Mouse (Mus musculus) liver, adult 2 months (tissue): Measurements from ENCODE around the gene Grin2c. TPM values are rescaled to one million over a fixed set of nuclear protein-coding genes. Genes with fewer than 3 reads are reported as not detected.

Experiments
- DNase-seq: peaks from one replicate; pipeline ENCODE4 v3.0.0-alpha.2; 2011; ENCODE audit warnings: low read depth, low spot score; ENCODE audit errors: extremely low read depth
- H3K27ac ChIP-seq: fragments of 200-500 bp; replicated peaks from 2 replicates; pipeline ENCODE4 v1.5.1; 2012; ENCODE audit warnings: low read depth, mild to moderate bottlenecking, control low read depth, inconsistent platforms, low read length; ENCODE audit not compliant: insufficient read depth
- H3K27me3 ChIP-seq: fragments of 200-500 bp; 2 replicates; pipeline ENCODE4 v1.6.1; 2012; ENCODE audit warnings: mild to moderate bottlenecking, moderate library complexity, low read length, inconsistent platforms; ENCODE audit not compliant: control insufficient read depth, insufficient read depth
- H3K36me3 ChIP-seq: fragments of 200-500 bp; 2 replicates; pipeline ENCODE4 v1.6.1; 2012; ENCODE audit warnings: low read length, inconsistent platforms; ENCODE audit not compliant: control insufficient read depth, insufficient read depth
- H3K4me1 ChIP-seq: fragments of 200-500 bp; 2 replicates; pipeline ENCODE4 v1.6.1; 2011; ENCODE audit warnings: low read length; ENCODE audit not compliant: control insufficient read depth, insufficient read depth
- H3K4me3 ChIP-seq: fragments of 200-500 bp; 2 replicates; pipeline ENCODE4 v1.5.1; 2011; ENCODE audit warnings: low read depth, mild to moderate bottlenecking, control low read depth, low read length, moderate library complexity; ENCODE audit not compliant: insufficient read depth
- H3K79me2 ChIP-seq: fragments of 200-500 bp; 2 replicates; pipeline ENCODE4 v1.6.1; 2012; ENCODE audit warnings: inconsistent platforms, mild to moderate bottlenecking, low read length, moderate library complexity; ENCODE audit not compliant: control insufficient read depth, insufficient read depth
- H3K9ac ChIP-seq: fragments of 200-500 bp; 2 replicates; pipeline ENCODE4 v1.6.1; 2012; ENCODE audit warnings: low read depth, mild to moderate bottlenecking, control low read depth, inconsistent platforms, low read length
- CTCF ChIP-seq: fragments of 200-500 bp; IDR thresholded peaks from 2 replicates; pipeline ENCODE4 v1.5.1; 2011; ENCODE audit warnings: low read depth, low read length, control low read depth
- POLR2A ChIP-seq: fragments of 200-500 bp; IDR thresholded peaks from 2 replicates; pipeline ENCODE4 v1.6.1; 2011; ENCODE audit warnings: low read length, control low read depth; ENCODE audit not compliant: insufficient read depth; ENCODE audit errors: extremely low read depth
- WGBS: fragments of 180-500 bp; shearing (Covaris S2); methylation state at CpG from one replicate; pipeline ENCODE4 v1.1.7; 2018; 5-methylcytosine and 5-hydroxymethylcytosine counted together
- polyA plus RNA-seq: library from polyadenylated mRNA; depleted of rRNA; stranded (reverse); fragments of >200 nt; gene quantifications from 2 replicates; pipeline ENCODE4 v1.2.3, GENCODE M21; 2012; rRNA removed
- total RNA-seq: library from RNA; depleted of rRNA; stranded (reverse); fragments of >200 nt; gene quantifications from 2 replicates; pipeline ENCODE4 v1.2.3, GENCODE M21; 2014; rRNA removed

The Grin2c gene
- total and polyA plus RNA-seq, 2 experiments: 0.07 TPM; not detected in 1

DNA sequence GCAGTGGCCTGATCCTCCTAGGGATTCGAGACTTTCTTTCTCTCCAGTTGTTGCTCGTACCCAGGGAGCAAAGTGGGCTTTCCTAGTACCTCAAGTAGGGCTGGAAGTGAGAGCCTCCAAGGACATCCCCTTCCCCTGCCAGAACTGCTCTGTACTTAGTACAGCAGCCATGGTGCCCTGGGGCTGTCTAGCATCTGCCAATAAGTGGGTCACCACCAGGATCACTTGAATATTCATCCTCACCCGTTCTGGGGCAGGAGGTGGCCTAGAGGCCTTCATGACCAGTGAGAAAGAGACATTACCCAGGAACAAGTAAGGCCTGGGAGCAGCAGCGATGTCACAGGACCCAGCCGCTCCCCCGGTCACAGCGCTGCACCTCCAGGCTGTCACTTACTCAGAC, 57.1 kb downstream of the Grin2c start:
- Histone ChIP-seq H3K27ac (no peak overlapping the region), H3K79me2 (no peaks in the 10 kb centered on the region), H3K4me3 (no peak overlapping the region), H3K4me1 (no peaks in the 10 kb centered on the region), H3K9ac (no peak overlapping the region), H3K36me3 (no peaks in the 10 kb centered on the region; the same call in 1 of the 2 replicates), H3K27me3 (no peaks in the 10 kb centered on the region)
- no peak for DNase-seq
- no peak for TF ChIP-seq POLR2A
- TF ChIP-seq CTCF: no peak
- 89% methylated on average over 7 of the region's 7 CpGs for WGBS

- Histone ChIP-seq H3K9ac (no peak overlapping the region), H3K79me2 (no peaks in the 10 kb centered on the region), H3K27me3 (no peaks in the 10 kb centered on the region), H3K4me1 (no peaks in the 10 kb centered on the region), H3K4me3 (no peak overlapping the region), H3K36me3 (peaks cover 2% of the 10 kb centered on the region; the same call in 1 of the 2 replicates), H3K27ac (no peak overlapping the region)
- DNase-seq: no peak
- TF ChIP-seq POLR2A (no peak), CTCF (no peak)
- 89% methylated on average over 25 of the region's 25 CpGs for WGBS
Observed at GRCm38 (mm10) chr11:115208776-115209732, 58.0 kb downstream of the Grin2c start.

DNA sequence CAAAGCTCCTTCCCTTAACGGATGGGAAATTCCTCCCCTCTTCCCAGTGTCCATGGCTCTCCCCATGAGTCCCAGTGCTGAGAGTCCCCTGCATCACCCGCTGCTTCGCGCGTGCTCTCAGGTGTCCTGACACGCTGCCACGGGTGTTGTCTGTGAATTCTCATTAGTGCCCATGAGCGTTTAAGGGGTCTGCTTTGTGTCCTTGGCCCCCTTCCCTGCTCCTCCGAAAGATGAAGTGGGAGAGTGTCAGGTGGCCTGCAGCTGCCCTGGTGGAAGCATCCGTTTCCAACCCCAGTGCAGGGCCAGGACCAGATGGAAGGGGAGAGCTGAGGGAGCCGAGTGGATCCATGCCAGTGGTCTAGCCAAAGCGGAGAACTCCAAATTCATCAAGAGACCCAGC, 58.9 kb downstream of the Grin2c start:
- WGBS: 90% methylated on average over 12 of the region's 12 CpGs
- H3K4me3 ChIP-seq: no peak overlapping the region

DNA sequence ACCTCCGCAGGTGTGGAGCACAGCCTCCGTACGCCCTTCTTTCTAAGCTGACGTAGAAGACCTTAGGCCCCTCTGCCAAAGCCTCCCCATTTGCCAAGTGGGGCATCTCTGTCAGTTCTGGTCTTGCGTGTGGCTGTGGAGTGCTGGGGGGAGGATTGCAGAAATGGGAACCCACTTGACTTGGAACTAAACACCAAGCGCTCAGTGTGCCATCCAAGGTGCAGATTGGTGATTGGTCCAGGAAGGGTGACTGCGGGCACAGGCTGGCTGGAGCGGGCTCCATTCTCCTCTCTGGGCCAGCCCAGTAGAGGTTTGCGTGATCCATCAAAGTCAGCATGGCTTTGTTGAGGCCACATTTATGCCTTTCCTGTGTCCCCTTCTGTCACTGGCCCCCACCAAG, 64.3 kb downstream of the Grin2c start:
- H3K9ac ChIP-seq: no peak overlapping the region
- H3K4me1 ChIP-seq: no peaks in the 10 kb centered on the region
- WGBS: 96% methylated on average over 9 of the region's 9 CpGs
- H3K36me3 ChIP-seq: peaks cover 2% of the 10 kb centered on the region; the same call in 1 of the 2 replicates
- no peak overlapping the region for H3K27ac ChIP-seq
- TF ChIP-seq CTCF: no peak
- no peak for TF ChIP-seq POLR2A
- H3K79me2 ChIP-seq: no peaks in the 10 kb centered on the region
- H3K4me3 ChIP-seq: no peak overlapping the region
- DNase-seq: no peak
- no peaks in the 10 kb centered on the region for H3K27me3 ChIP-seq

More for the DNA sequence above, 58.9 kb downstream of the Grin2c start:
- H3K27me3 ChIP-seq: no peaks in the 10 kb centered on the region
- no peak for DNase-seq
- H3K9ac ChIP-seq: no peak overlapping the region
- H3K27ac ChIP-seq: no peak overlapping the region
- no peaks in the 10 kb centered on the region for H3K4me1 ChIP-seq
- no peak for TF ChIP-seq CTCF
- TF ChIP-seq POLR2A: no peak
- no peaks in the 10 kb centered on the region for H3K79me2 ChIP-seq
- H3K36me3 ChIP-seq: peaks cover 2% of the 10 kb centered on the region; the same call in 1 of the 2 replicates

DNA sequence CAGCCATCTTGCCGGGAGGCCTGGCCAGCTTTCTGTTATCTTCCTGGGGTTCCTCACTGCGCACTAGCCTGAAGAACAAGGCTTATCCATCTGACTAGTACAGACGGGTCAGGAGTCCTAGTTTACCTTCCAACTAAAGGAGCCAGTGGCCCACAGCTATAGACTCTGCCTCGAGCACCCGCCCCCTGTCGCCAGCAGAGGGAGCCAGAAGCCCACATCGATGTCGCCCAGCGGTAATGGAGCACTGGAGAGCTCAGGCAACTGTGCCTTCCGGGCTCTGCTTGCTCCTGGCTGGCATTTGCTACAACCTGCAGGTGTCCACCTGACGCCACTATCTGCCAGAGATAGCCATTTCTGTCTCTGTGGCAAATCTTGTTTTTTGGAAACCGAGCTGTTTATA, 64.7 kb downstream of the Grin2c start:
- no peak overlapping the region for H3K4me3 ChIP-seq
- H3K36me3 ChIP-seq: peaks cover 5% of the 10 kb centered on the region; the same call in 1 of the 2 replicates
- H3K9ac ChIP-seq: no peak overlapping the region
- DNase-seq: no peak
- H3K27ac ChIP-seq: no peak overlapping the region
- TF ChIP-seq POLR2A (no peak), CTCF (peak; percentile 98)
- no peaks in the 10 kb centered on the region for H3K79me2 ChIP-seq
- H3K27me3 ChIP-seq: no peaks in the 10 kb centered on the region
- 20% methylated on average over 12 of the region's 12 CpGs for WGBS
- no peaks in the 10 kb centered on the region for H3K4me1 ChIP-seq

GRCm38 (mm10) chr11:115200520-115200919, 66.5 kb downstream of the Grin2c start:
- Histone ChIP-seq H3K79me2 (no peaks in the 10 kb centered on the region), H3K4me1 (no peaks in the 10 kb centered on the region), H3K36me3 (peaks cover 5% of the 10 kb centered on the region; the same call in 1 of the 2 replicates), H3K9ac (no peak overlapping the region), H3K27ac (no peak overlapping the region), H3K4me3 (no peak overlapping the region), H3K27me3 (no peaks in the 10 kb centered on the region)
- no peak for TF ChIP-seq CTCF
- TF ChIP-seq POLR2A: no peak
- no peak for DNase-seq
- 92% methylated on average over 4 of the region's 4 CpGs for WGBS

Other genes starting within 250 kb of the Grin2c start
- not detected in 2 replicates for gene Cd300ld4, start 240.2 kb downstream of the Grin2c start, total RNA-seq
- not detected in 2 replicates for gene Cd300ld4, start 240.2 kb downstream of the Grin2c start, polyA plus RNA-seq
- 0.18 TPM in 1 of 2 replicates, not detected in the other for gene Cd300ld5, start 229.5 kb downstream of the Grin2c start, total RNA-seq
- gene Cd300ld5, start 229.5 kb downstream of the Grin2c start, polyA plus RNA-seq: 0.14 TPM in 1 of 2 replicates, not detected in the other
- gene Cd300ld3, start 218.8 kb downstream of the Grin2c start, total RNA-seq: 3.7 and 4.1 TPM in 2 replicates
- 3.3 and 5.4 TPM in 2 replicates for gene Cd300ld3, start 218.8 kb downstream of the Grin2c start, polyA plus RNA-seq
- gene Cd300e, start 205.1 kb downstream of the Grin2c start, total RNA-seq: 1.4 and 1.5 TPM in 2 replicates
- gene Cd300e, start 205.1 kb downstream of the Grin2c start, polyA plus RNA-seq: 0.52 and 1.3 TPM in 2 replicates
- gene Rab37, start 175.8 kb downstream of the Grin2c start, total RNA-seq: 0.09 and 0.20 TPM in 2 replicates
- 0.16 and 0.20 TPM in 2 replicates for gene Rab37, start 175.8 kb downstream of the Grin2c start, polyA plus RNA-seq
- 1.2 and 1.5 TPM in 2 replicates for gene Cd300lf, start 133.3 kb downstream of the Grin2c start, total RNA-seq
- 0.54 and 1.1 TPM in 2 replicates for gene Cd300lf, start 133.3 kb downstream of the Grin2c start, polyA plus RNA-seq
- gene Slc9a3r1, start 103.9 kb downstream of the Grin2c start, total RNA-seq: 113 and 117 TPM in 2 replicates
- 130 and 177 TPM in 2 replicates for gene Slc9a3r1, start 103.9 kb downstream of the Grin2c start, polyA plus RNA-seq
- 5.3 and 8.1 TPM in 2 replicates for gene Tmem104, start 79.8 kb downstream of the Grin2c start, total RNA-seq
- 8.7 and 9.1 TPM in 2 replicates for gene Tmem104, start 79.8 kb downstream of the Grin2c start, polyA plus RNA-seq
- gene Nat9, start 79.4 kb downstream of the Grin2c start, total RNA-seq: 42.7 and 43.7 TPM in 2 replicates
- gene Nat9, start 79.4 kb downstream of the Grin2c start, polyA plus RNA-seq: 28.7 and 35.2 TPM in 2 replicates
- 13.7 and 15.8 TPM in 2 replicates for gene Fdxr, start 9.8 kb upstream of the Grin2c start, total RNA-seq
- gene Fdxr, start 9.8 kb upstream of the Grin2c start, polyA plus RNA-seq: 28.3 and 28.4 TPM in 2 replicates
- 56.1 and 78.8 TPM in 2 replicates for gene Fads6, start 30.4 kb upstream of the Grin2c start, total RNA-seq
- gene Fads6, start 30.4 kb upstream of the Grin2c start, polyA plus RNA-seq: 55.3 and 66.0 TPM in 2 replicates
- not detected in 2 replicates for gene Otop2, start 39.9 kb upstream of the Grin2c start, total RNA-seq
- gene Otop2, start 39.9 kb upstream of the Grin2c start, polyA plus RNA-seq: not detected in 2 replicates
- 0.20 and 0.28 TPM in 2 replicates for gene Ush1g, start 54.8 kb upstream of the Grin2c start, total RNA-seq
- gene Ush1g, start 54.8 kb upstream of the Grin2c start, polyA plus RNA-seq: 0.26 and 0.50 TPM in 2 replicates
- gene Otop3, start 67.5 kb upstream of the Grin2c start, total RNA-seq: not detected in 2 replicates
- not detected in 2 replicates for gene Otop3, start 67.5 kb upstream of the Grin2c start, polyA plus RNA-seq
- gene Hid1, start 100.5 kb upstream of the Grin2c start, total RNA-seq: 0.55 and 1.3 TPM in 2 replicates
- gene Hid1, start 100.5 kb upstream of the Grin2c start, polyA plus RNA-seq: 1.1 and 3.1 TPM in 2 replicates
- 1.3 and 1.4 TPM in 2 replicates for gene Cdr2l, start 114.7 kb upstream of the Grin2c start, total RNA-seq
- 2.4 and 2.7 TPM in 2 replicates for gene Cdr2l, start 114.7 kb upstream of the Grin2c start, polyA plus RNA-seq
- gene Mrpl58, start 136.5 kb upstream of the Grin2c start, total RNA-seq: 54.7 and 67.2 TPM in 2 replicates
- gene Mrpl58, start 136.5 kb upstream of the Grin2c start, polyA plus RNA-seq: 67.5 and 70.0 TPM in 2 replicates
- gene Atp5h, start 152.7 kb upstream of the Grin2c start, total RNA-seq: 480 and 648 TPM in 2 replicates
- gene Atp5h, start 152.7 kb upstream of the Grin2c start, polyA plus RNA-seq: 103 and 134 TPM in 2 replicates
- 10.0 and 14.2 TPM in 2 replicates for gene Kctd2, start 152.9 kb upstream of the Grin2c start, total RNA-seq
- gene Kctd2, start 152.9 kb upstream of the Grin2c start, polyA plus RNA-seq: 18.2 and 21.1 TPM in 2 replicates
- gene Trim80, start 173.3 kb upstream of the Grin2c start, total RNA-seq: 0.74 and 0.94 TPM in 2 replicates
- gene Trim80, start 173.3 kb upstream of the Grin2c start, polyA plus RNA-seq: 2.0 and 4.0 TPM in 2 replicates
- 23.0 and 36.3 TPM in 2 replicates for gene Slc16a5, start 195.2 kb upstream of the Grin2c start, total RNA-seq
- 49.1 and 101 TPM in 2 replicates for gene Slc16a5, start 195.2 kb upstream of the Grin2c start, polyA plus RNA-seq
- gene Armc7, start 208.4 kb upstream of the Grin2c start, total RNA-seq: 1.6 and 1.7 TPM in 2 replicates
- gene Armc7, start 208.4 kb upstream of the Grin2c start, polyA plus RNA-seq: 3.2 and 4.0 TPM in 2 replicates
- 39.2 and 39.5 TPM in 2 replicates for gene Nt5c, start 224.6 kb upstream of the Grin2c start, total RNA-seq
- gene Nt5c, start 224.6 kb upstream of the Grin2c start, polyA plus RNA-seq: 29.6 and 32.6 TPM in 2 replicates
- 14.1 and 17.2 TPM in 2 replicates for gene Jpt1, start 247.1 kb upstream of the Grin2c start, total RNA-seq
- gene Jpt1, start 247.1 kb upstream of the Grin2c start, polyA plus RNA-seq: 25.1 and 28.4 TPM in 2 replicates